Mouse (Mus musculus) gastrocnemius, postnatal 10 days (tissue): ENCODE data around the gene Prrt1. TPM values are rescaled to one million over a fixed set of nuclear protein-coding genes. Genes with fewer than 3 reads are reported as not detected.

Source experiments
- DNase-seq: peaks from one replicate; pipeline ENCODE4 v3.0.0; 2021; ENCODE audit warnings: mixed read lengths
- long read RNA-seq, 2 experiments: library from polyadenylated mRNA; stranded (forward); transcript quantifications; one replicate each; pipeline ENCODE4 v2.0.0; 2021
- total RNA-seq, 2 experiments: library from RNA; stranded (reverse); gene quantifications; 2 replicates each; pipeline ENCODE4 v1.2.3; 2021

The Prrt1 gene
- total RNA-seq: under 1 TPM; 0.61 to 0.63 TPM
- long read RNA-seq, experiment 1: 0 reads
- long read RNA-seq, experiment 2: 0 reads

- DNase-seq: no peak
Observed at GRCm38 (mm10) chr17:34629221-34629751, at the start of gene Prrt1. Gene Prrt1 (plus strand): TSS chr17:34629533.

- no peak for DNase-seq
Observed at GRCm38 (mm10) chr17:34582528-34582927, 46.8 kb upstream of the Prrt1 start.

- no peak for DNase-seq
Observed at GRCm38 (mm10) chr17:34583397-34583796, 45.9 kb upstream of the Prrt1 start.

- DNase-seq: no peak
Observed at GRCm38 (mm10) chr17:34583819-34584218, 45.5 kb upstream of the Prrt1 start.

GRCm38 (mm10) chr17:34585121-34585520 is 44.2 kb upstream of the Prrt1 start:
- no peak for DNase-seq

GRCm38 (mm10) chr17:34585877-34586771 is 43.2 kb upstream of the Prrt1 start:
- no peak for DNase-seq

GRCm38 (mm10) chr17:34586796-34587422 is 42.4 kb upstream of the Prrt1 start:
- DNase-seq: peak; percentile 90

- DNase-seq: peak; percentile 98
Observed at GRCm38 (mm10) chr17:34587423-34587811, 41.9 kb upstream of the Prrt1 start.

- DNase-seq: no peak
Observed at GRCm38 (mm10) chr17:34587814-34588213, 41.5 kb upstream of the Prrt1 start.

GRCm38 (mm10) chr17:34588767-34589166 is 40.6 kb upstream of the Prrt1 start:
- no peak for DNase-seq

GRCm38 (mm10) chr17:34589206-34589605 is 40.1 kb upstream of the Prrt1 start:
- no peak for DNase-seq

GRCm38 (mm10) chr17:34589681-34590101 is 39.6 kb upstream of the Prrt1 start, which contains the start of gene Gpsm3:
Gene Gpsm3 (plus strand): TSS chr17:34589806.
- DNase-seq: peak; percentile 65

GRCm38 (mm10) chr17:34590154-34590987 is 39.0 kb upstream of the Prrt1 start:
- DNase-seq: no peak

GRCm38 (mm10) chr17:34591029-34591993 is 38.0 kb upstream of the Prrt1 start, which contains the start of gene Pbx2:
Gene Pbx2 (plus strand): TSS chr17:34591266.
- DNase-seq: no peak

- DNase-seq: peak; percentile 94
Observed at GRCm38 (mm10) chr17:34591994-34592375, 37.3 kb upstream of the Prrt1 start.

GRCm38 (mm10) chr17:34592581-34593549 is 36.5 kb upstream of the Prrt1 start:
- peak; percentile 39 for DNase-seq

GRCm38 (mm10) chr17:34593752-34594525 is 35.4 kb upstream of the Prrt1 start:
- DNase-seq: peak; percentile 42

GRCm38 (mm10) chr17:34596098-34596497 is 33.2 kb upstream of the Prrt1 start:
- no peak for DNase-seq
